Mouse (Mus musculus) left cerebral cortex, adult 11 months (tissue): ENCODE data around the gene Cyp27b1.
"Not testable (repeated sequence)": the region's sequence is repeated elsewhere in the genome, so short reads cannot be mapped to it uniquely, and the experiment has no call there.

ENCODE experiments used
- DNase-seq: peaks from one replicate; pipeline ENCODE4 v3.0.0; 2022; ENCODE audit warnings: low spot score

The Cyp27b1 gene

GRCm38 (mm10) chr10:127049395-127050118 is 1.5 kb downstream of the Cyp27b1 start:
- DNase-seq: no peak

GRCm38 (mm10) chr10:127050119-127050474 is 2.0 kb downstream of the Cyp27b1 start:
- no peak for DNase-seq

- DNase-seq: no peak
Measured at GRCm38 (mm10) chr10:127054646-127055045, 6.6 kb downstream of the Cyp27b1 start.

- no peak for DNase-seq
Measured at GRCm38 (mm10) chr10:127055406-127055805, 7.4 kb downstream of the Cyp27b1 start.

- no peak for DNase-seq
Measured at GRCm38 (mm10) chr10:127056490-127056889, 8.4 kb downstream of the Cyp27b1 start.

- DNase-seq: no peak
Measured at GRCm38 (mm10) chr10:127058161-127058560, 10.1 kb downstream of the Cyp27b1 start.

- DNase-seq: no peak
Measured at GRCm38 (mm10) chr10:127058708-127059107, 10.7 kb downstream of the Cyp27b1 start.

GRCm38 (mm10) chr10:127059174-127059967 is 11.3 kb downstream of the Cyp27b1 start:
- no peak for DNase-seq

- no peak for DNase-seq
Measured at GRCm38 (mm10) chr10:127059968-127060916, 12.2 kb downstream of the Cyp27b1 start, which contains the start of gene March9. Gene March9, minus strand, starts transcription at chr10:127060184.

GRCm38 (mm10) chr10:127061085-127061484 is 13.0 kb downstream of the Cyp27b1 start:
- no peak for DNase-seq

- DNase-seq: no peak
Measured at GRCm38 (mm10) chr10:127061513-127061912, 13.5 kb downstream of the Cyp27b1 start.

GRCm38 (mm10) chr10:127062101-127062500 is 14.1 kb downstream of the Cyp27b1 start:
- DNase-seq: not testable (repeated sequence)

GRCm38 (mm10) chr10:127062503-127062902 is 14.5 kb downstream of the Cyp27b1 start:
- no peak for DNase-seq

- DNase-seq: peak; percentile 97
Measured at GRCm38 (mm10) chr10:127063239-127063872, 15.3 kb downstream of the Cyp27b1 start, which contains the start of gene Cdk4. Gene Cdk4, plus strand, starts transcription at chr10:127063534.

GRCm38 (mm10) chr10:127063913-127064870 is 16.1 kb downstream of the Cyp27b1 start:
- DNase-seq: no peak

- DNase-seq: no peak
Measured at GRCm38 (mm10) chr10:127065981-127066380, 17.9 kb downstream of the Cyp27b1 start.

- no peak for DNase-seq
Measured at GRCm38 (mm10) chr10:127066519-127067018, 18.5 kb downstream of the Cyp27b1 start.

GRCm38 (mm10) chr10:127068360-127069038 is 20.4 kb downstream of the Cyp27b1 start:
- no peak for DNase-seq
